Mouse (Mus musculus): ENCODE results near the gene Fgfr2. TPM values are rescaled to one million over a fixed set of nuclear protein-coding genes. Genes with fewer than 3 reads are reported as not detected.

Fgfr2 gene
- total RNA-seq, 2 experiments from 2014 or later = 28.8 to 29.4 TPM

DNA sequence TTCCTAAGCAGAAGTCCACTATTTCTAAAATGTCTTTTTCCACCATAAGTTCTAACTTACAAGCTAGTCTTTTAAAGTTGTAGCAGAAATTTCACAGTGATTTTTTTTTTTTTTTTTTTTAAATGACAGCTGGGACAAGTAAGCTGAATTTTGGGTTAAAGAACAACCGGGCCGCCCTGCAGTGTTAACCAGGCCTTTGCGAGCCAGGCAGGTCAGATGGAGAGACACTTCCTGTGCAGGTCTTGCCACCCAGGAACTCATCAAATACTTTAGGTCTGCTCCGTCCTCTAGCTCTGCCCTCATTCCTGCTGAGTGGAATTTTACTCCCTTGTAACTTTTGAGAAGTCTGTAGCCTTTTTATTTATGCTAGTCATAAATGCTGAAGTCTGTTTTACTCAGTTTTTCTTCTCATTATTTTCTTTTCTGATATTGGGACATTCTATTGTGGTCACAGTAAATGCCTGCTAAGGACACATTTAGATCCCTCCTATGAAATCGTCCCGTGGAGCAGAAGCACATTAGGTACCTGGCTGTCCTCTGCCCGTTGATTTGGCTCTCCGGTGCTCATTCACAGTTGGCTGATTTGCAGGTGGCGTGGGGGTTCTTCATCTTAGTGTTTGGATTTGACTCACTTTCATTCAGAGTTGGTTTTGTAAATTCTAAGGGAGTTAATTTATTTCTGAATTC lies 2228.1 kb downstream of the Fgfr2 start:
- DNase-seq (ENCODE audit: extremely low spot score in 1 of 2, low spot score in 2 of 2) = no peak
- intact Hi-C loops (cut with DNase I) = no loop called here

DNA sequence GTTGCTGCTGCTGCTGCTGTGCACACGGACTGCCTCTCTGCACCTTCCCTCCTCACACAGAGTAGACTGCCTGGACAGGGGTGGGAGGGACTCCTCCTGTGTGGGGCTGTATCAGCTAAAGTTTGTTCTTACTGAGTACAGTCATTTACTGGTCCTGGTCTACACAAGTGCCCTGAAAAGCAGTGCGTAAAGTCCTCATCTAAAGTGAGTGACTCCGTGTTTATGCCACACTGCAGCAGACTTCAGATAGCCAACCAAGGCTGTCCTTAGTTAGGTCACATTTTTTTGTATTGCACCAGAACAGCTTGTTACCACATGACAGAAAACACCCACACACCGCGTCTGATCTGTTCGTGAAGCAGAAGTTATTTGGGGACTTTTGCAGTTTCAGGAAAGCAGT lies 2230.2 kb downstream of the Fgfr2 start:
- DNase-seq (ENCODE audit: extremely low spot score in 1 of 2, low spot score in 2 of 2) = peak; percentile 28 to 40

DNA sequence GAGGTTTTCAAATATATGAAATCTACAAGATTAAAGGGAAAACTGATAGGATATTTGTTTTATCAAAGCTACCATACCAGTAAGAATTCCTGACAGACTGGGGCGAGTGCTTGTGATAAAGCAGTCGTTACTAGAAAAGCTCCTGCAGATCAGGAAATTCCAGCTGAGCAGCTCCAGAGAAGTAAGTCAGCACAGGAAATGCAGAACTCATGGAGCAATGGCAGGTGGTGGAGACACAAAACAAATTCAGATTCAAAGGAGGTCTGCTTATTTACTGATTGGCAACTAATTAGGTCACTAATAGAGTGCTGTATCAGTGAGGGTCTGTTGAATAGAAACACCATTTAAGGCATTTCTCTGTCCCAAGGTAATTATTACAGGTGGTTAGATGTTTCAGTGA lies 2232.3 kb downstream of the Fgfr2 start:
- DNase-seq (ENCODE audit: extremely low spot score in 1 of 2, low spot score in 2 of 2) = no peak
- intact Hi-C loops (cut with DNase I) = no loop called here

More for the DNA sequence above, 2230.2 kb downstream of the Fgfr2 start:
- intact Hi-C loops (cut with DNase I) = no loop called here

DNA sequence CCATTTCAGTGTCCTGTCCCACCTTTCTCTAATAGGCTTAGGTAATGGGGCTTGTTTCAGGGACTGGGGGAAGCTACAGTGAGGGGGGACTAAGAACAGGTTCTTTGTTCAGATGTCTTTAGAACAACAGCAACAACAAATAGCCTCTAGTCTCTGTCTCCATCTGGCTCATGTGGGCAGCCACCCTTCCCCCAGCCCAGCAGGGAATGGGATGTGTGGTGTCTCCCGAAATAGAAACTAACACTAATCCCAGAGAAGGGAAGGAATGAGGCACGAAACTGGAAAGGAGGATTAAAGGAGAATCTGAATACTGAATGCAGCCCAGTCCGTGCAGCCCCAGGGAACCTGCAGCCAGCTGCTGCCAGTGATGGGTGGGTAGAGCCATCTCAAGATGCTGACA lies 2235.2 kb downstream of the Fgfr2 start:
- intact Hi-C loops (cut with DNase I) = no loop called here
- DNase-seq (ENCODE audit: extremely low spot score in 1 of 2, low spot score in 2 of 2) = peak in 1 of 2 experiments; percentile 62

DNA sequence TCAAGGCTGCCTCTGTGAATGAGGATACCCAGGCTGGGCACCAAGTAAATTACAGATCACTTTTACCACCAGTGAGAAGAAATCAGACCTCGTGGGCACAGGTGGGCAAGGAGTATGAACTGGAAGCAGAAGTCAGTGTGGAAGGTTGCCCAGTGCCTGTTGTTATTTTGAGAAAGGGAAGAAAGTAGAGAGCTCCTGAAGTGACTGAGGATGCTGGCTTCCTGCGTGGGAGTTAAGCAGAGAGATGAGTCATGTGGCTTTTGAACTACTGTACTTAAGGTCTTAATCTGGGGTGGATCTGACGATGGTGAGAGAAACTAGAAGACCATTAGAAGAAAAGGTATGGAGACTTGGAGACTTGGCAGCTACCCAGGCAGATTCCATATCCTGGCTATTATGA lies 2236.9 kb downstream of the Fgfr2 start:
- DNase-seq (ENCODE audit: extremely low spot score in 1 of 2, low spot score in 2 of 2) = no peak
- intact Hi-C loops (cut with DNase I) = no loop called here

DNA sequence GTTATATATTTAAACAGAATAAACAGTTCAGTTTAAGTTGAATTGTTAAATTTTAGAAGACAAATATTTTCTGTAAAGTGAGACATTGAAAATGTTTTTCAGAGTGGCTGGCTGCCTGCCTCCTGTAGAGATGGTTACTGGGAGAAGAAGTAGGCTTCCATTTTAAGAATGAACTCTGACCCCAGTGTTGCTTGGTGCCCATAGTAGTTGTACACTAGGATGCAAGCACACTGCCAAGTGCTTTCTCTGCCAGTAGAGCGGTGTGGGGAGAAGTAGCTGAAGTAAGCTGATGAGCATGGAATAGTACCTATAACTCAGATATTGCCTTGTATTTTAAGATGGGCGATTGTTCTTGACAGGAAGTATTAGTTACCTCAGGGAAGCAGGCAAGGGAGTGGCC lies 2239.0 kb downstream of the Fgfr2 start:
- intact Hi-C loops (cut with DNase I) = no loop called here
- DNase-seq (ENCODE audit: extremely low spot score in 1 of 2, low spot score in 2 of 2) = no peak

DNA sequence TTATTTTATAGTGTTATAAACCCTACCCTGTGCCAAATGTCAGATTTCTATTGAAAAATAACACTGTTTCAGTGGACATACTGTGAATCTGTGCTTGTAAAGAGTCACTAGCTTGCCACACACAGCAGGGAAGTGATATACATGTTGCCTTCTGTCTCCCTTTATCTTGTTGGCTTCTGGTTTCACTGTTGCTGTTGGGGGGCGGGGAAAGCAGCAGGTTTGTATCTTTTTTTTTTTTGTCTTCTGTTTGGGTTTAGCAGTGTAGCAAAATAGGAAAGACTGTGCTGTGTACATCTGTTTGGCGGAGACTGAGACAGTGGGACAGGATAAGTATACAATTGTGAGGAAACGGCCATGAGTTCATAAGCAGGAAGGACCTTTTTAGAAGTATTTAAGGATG lies 2255.9 kb downstream of the Fgfr2 start:
- DNase-seq (ENCODE audit: extremely low spot score in 1 of 2, low spot score in 2 of 2) = no peak
- intact Hi-C loops (cut with DNase I) = no loop called here

DNA sequence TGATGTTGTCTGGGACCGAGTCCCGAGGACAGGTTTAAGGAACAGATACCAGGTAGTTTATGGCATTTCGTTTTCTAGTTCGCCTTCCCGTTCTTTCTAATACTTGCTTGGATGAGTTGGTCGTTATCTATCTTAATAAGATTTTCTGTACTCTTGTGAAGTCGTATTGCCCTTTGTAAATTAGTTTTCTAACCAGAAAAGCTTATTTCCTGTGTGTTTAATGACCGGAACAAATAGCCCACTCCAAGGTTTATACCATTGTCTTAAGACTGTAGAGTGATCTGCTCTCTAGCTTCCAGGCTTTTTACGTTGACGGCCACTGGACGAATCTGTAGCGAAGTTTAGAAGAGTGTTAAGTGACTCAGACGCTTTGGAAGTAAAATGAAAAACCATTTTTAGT lies 2256.5 kb downstream of the Fgfr2 start:
- no peak for DNase-seq (ENCODE audit: extremely low spot score in 1 of 2, low spot score in 2 of 2)
- intact Hi-C loops (cut with DNase I) = no loop called here

DNA sequence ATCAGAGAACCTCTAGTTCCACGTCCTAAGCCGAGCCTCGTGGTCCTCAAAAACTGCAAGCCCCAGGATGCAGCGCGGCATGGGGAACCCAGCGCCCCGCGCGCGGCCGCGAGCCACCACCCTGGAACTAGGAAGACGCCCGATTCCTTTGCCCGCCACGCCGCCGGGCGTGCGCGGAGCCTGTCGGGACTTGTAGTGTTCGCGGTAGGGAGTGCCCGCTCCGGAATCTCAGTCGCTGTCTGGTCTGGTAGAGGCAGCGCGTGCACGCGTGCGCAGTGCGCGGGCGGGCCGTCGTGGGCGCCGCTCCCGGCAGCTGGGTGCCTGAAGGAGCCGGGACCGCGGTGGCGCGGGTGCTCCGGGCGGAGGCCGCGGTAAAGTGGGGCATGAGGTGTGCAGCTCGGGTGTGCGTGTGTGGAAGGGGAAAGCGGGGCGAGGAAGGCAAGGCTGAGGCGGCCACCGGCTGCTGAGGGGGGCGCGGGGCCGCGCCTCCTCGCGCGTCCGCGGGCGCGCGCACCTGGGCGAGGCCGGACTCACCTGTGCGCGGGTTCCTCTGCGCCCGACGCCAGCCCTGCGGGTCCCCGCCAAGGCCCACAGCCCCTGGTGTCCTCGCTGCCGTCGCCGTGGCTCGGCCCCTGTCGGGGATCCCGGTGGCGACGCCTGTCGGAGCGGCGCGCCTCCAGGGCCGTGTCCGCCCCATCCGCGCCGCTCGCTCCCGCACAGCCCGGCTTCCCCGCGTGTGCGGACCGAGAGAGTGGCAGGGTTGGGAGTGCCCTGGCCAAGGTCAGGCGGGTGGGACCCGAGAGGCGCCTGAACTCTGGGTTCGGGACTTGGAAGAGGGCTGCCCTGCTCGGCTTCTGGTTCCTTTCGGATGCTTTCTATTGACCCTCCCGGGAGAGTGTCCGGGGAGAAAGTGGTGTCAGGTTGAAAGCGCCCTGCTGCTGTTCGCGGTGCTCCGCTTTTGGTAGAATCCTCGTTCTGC lies 2257.2 kb downstream of the Fgfr2 start, which contains the start of gene Plekha1:
Gene Plekha1 (plus strand): TSS at position 144 of the 979 bp plus-strand sequence.
- intact Hi-C loops (cut with DNase I) = no loop called here
- DNase-seq (ENCODE audit: extremely low spot score in 1 of 2, low spot score in 2 of 2) = peak; percentile 98

DNA sequence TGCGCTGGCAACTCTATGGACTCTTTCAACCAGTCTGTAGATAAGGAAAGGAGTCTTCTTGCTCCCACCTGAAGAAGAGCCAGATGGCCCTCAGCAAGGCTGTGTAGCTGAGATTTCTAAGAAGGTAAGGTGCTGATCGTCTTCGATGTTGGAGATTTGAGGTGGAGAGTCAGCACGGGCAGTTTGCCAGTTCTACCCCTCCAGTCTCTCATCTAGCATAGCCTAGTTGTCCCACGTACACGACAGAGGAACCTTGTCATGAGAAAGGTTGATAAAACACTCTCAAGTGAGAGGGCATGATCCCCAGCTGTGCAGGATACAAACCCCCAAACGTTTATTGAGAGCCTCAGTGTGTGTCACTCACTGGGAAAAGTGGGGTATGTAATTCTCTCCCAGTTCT lies 2258.4 kb downstream of the Fgfr2 start:
- intact Hi-C loops (cut with DNase I) = no loop called here
- DNase-seq (ENCODE audit: extremely low spot score in 1 of 2, low spot score in 2 of 2) = no peak

DNA sequence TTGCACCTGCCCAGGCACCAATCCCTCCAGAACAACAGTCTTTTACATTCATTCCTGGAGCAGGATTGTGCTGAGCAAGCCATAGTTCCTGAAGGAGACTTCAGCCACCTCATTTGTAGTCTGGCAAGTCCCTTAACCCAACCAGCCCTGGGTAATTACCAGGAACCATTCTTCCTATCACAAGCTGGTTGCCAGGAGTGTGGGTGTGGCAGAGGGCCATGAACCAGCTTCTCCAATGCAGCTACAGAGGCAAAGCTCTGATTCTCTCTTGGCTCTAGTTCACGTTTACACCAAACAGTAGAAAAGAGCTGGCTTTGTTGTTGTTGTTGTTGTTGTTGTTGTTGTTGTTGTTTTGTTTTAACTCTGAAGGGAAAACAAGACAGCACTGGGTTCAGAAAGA lies 2260.6 kb downstream of the Fgfr2 start:
- peak in 1 of 2 experiments; percentile 38 for DNase-seq (ENCODE audit: extremely low spot score in 1 of 2, low spot score in 2 of 2)
- intact Hi-C loops (cut with DNase I) = no loop called here

DNA sequence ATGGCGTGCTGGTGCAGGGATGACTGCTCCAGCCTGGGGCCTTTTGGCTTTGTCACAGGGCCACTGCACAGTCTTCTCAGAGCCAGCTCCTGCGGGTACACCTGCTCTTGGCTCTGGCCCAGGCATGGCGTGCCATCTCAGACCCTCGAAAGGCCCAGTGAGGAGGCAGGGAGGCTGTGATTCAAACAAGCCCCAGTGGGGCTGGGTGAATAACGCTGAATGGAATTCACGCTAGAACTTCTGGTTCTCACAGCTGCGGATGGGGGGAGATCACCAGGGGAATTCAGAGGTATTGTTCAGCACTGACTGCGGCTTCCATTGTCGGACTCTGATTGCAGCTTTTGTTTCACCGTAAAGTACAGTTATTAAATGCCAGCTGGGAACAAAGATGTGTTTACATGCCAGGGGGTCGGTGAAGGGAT lies 2262.4 kb downstream of the Fgfr2 start:
- intact Hi-C loops (cut with DNase I) = no loop called here
- DNase-seq (ENCODE audit: extremely low spot score in 1 of 2, low spot score in 2 of 2) = peak in 1 of 2 experiments; percentile 38

DNA sequence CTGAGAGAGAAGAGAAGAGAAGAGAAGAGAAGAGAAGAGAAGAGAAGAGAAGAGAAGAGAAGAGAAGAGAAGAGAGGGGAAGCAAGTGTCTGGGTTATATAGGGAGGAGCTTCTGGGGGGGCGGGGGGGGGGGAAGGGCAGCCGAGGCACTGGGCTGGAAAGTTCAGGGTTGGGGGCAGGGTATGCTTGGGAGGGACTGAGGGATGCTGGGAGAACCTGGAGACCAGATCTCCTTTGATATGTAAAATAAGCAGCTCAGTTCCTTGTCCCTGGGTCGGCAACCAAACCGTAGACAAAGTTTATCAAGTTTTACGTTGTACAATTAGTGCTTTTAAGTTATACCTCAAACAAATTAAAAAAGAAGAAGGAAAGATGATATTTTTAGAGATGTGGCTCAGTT lies 2263.2 kb downstream of the Fgfr2 start:
- no peak for DNase-seq (ENCODE audit: extremely low spot score in 1 of 2, low spot score in 2 of 2)
- intact Hi-C loops (cut with DNase I) = no loop called here

DNA sequence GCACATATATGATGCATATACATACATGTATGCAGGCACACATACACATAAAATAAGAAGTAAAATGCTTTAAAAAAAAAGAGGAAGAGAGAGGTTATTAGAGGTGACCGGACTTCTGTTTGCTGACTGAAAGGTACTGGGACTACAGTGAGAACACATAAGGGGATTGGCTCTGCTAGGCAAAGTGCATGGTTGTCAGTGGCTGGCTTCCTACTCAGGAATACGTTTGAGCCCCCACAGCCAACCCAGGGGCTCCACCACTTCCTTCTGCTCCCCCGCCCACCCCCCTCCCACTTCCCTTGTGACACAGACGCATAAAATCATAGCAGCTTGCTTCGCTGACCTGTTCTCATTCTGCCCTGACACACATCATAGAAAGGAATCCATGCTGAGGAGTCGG lies 2265.2 kb downstream of the Fgfr2 start:
- intact Hi-C loops (cut with DNase I) = no loop called here
- no peak for DNase-seq (ENCODE audit: extremely low spot score in 1 of 2, low spot score in 2 of 2)

DNA sequence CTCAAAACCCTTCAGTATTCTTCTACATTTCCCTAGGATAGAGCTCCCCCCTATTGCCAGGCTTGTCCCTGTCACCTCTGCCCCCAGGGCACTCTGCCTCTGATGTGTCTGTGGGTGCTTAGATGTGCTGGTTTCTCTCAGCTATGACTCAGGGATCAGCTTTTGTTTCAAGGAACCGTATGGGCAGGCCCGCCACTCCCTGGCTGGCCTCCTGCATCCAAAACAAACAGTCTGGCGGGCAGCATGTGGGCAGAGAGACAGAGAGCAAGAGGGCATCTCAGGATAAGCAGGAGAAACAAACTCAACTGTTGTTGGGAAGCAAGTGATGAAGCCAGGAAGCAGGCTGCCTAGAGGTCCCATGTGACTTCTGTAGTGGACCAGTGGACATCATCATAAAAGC lies 2267.5 kb downstream of the Fgfr2 start:
- no peak for DNase-seq (ENCODE audit: extremely low spot score in 1 of 2, low spot score in 2 of 2)
- intact Hi-C loops (cut with DNase I) = no loop called here

DNA sequence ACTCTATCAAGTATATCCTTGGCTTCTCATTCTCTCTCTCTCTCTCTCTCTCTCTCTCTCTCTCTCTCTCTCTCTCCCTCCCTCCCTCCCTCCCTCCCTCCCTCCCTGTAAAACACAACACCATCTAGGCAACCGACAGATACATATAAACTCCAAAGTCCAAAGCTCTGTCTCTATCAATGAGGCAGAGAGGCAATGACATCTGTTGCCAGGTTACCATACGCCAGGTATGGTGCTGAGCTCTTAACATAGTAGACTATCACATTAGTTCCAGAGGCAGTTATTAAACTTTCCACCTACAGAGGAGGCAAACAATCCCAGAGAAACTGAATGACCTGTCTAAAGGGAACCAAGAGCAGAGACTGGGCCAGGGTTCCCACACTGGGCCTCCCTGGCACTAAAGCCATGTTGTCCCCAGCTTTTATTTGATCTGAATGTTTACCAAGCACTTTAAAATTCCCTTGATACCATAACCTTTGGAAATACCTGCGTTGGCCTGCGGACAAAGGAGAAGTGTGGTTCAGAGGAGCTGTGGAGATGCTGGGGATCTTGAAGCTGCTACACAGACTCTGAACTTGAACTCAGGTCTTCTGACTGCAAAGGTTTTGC lies 2268.4 kb downstream of the Fgfr2 start:
- intact Hi-C loops (cut with DNase I) = no loop called here
- DNase-seq (ENCODE audit: extremely low spot score in 1 of 2, low spot score in 2 of 2) = no peak

DNA sequence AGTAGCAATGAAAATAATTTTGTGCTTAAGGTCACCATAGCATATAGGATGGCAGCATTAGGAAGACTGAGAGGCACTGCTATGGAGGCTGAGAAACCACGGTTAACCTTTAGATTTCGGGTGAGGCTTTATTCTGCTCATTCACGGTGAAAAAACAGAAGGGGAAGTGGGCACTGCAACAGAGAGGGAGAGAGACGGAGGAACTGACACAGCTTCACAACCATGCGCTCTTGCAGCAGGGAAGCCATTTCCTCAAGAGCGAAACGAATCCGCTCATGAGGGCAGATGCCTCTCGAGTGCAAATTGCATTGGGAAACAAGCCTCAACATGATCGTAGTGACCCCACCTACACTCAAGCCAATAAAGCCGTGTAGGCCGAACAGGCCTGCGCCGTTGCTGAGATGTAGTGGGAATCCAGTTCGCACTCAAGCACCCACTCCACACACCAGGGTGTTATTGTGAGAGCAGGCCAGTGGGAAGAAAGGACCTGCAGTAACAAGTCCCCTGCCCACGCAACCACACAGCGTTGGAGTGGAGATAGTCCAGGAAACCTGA lies 2275.9 kb downstream of the Fgfr2 start:
- DNase-seq (ENCODE audit: extremely low spot score in 1 of 2, low spot score in 2 of 2) = no peak
- intact Hi-C loops (cut with DNase I) = no loop called here

DNA sequence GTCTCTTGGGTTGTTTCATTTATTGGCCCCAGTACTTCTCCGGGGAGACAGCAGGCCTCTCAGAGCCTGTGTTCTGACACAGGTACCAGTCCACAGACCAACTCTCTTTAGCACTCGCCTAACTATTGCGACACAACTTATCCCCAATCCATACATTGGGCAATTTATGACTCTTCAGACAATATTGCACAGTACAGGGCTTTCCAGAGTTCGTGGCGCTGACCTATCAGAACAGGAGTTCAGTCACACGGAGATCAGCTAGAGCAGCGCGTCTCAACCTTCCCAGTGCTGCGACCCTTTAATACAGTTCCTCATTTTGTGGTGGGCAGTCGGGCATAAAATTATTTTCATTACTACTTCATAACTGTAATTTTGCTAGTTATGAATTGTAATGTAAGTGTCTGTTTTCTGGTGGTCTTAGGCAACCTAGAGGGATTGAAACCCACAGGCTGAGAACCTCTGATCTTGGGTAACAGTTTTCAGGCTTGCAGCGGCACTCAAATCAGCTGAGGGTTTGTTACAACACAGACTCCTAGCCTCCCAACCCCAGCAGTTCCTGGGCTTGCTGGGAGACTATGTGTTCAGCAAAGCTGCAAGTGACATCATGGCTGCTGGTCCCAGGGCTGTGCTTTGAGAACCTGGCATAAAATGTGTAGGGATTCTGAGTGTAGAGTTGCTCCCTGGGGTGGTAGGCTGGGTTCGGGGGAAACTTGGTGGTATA lies 2283.6 kb downstream of the Fgfr2 start:
- DNase-seq (ENCODE audit: extremely low spot score in 1 of 2, low spot score in 2 of 2) = no peak
- intact Hi-C loops (cut with DNase I) = no loop called here

DNA sequence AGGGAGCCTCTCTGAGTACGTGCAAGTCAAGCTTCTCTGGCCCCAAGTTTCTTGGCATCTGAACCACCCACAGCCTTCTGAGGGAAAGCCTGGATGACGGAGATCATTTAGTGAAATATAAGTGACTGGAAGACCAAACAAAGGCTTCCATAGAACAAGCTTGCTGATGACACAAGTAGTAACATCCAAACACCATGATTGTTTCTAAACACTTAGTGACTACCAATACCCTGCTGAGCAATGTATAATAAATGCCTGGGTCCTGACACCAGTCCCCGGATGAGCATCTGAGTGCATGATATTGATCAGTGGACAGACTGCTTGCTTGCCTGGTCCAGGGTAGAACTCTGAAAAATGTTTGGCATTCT lies 2284.5 kb downstream of the Fgfr2 start:
- DNase-seq (ENCODE audit: extremely low spot score in 1 of 2, low spot score in 2 of 2) = no peak
- intact Hi-C loops (cut with DNase I) = no loop called here
